Mouse (Mus musculus): ENCODE measurements at regions not wholly inside any gene's neighbourhood (a gene's known extent, or its start where the extent isn't known, plus 50 kb on each side); places are given as distances from the start of the nearest gene placed in this dataset.

GRCm38 (mm10) chr2:117807121-117807520, 304.6 kb upstream of the Thbs1 start:
- in situ Hi-C loops (cut with MboI, MseI) = no loop called here

GRCm38 (mm10) chr2:117811506-117811905, 300.2 kb upstream of the Thbs1 start:
- in situ Hi-C loops (cut with MboI, MseI) = no loop called here

- in situ Hi-C loops (cut with MboI, MseI) = no loop called here
Observed at GRCm38 (mm10) chr2:117811931-117812330, 299.7 kb upstream of the Thbs1 start.

GRCm38 (mm10) chr2:117819701-117820225, 291.9 kb upstream of the Thbs1 start:
- in situ Hi-C loops (cut with MboI, MseI) = loop anchor here (10.0 kb wide), 1 partner anchor 945 kb away; the partner anchor contains the start of gene Ccdc9b

GRCm38 (mm10) chr2:117820708-117821107, 291.0 kb upstream of the Thbs1 start:
- in situ Hi-C loops (cut with MboI, MseI) = loop anchor here (10.0 kb wide), 1 partner anchor 944 kb away; the partner anchor contains the start of gene Ccdc9b

GRCm38 (mm10) chr2:117825088-117825487, 286.6 kb upstream of the Thbs1 start:
- in situ Hi-C loops (cut with MboI, MseI) = loop anchor here (10.0 kb wide), 1 partner anchor 940 kb away; the partner anchor contains the start of gene Ccdc9b

GRCm38 (mm10) chr2:117827278-117827677, 284.4 kb upstream of the Thbs1 start:
- in situ Hi-C loops (cut with MboI, MseI) = loop anchor here (10.0 kb wide), 1 partner anchor 938 kb away; the partner anchor contains the start of gene Ccdc9b

- in situ Hi-C loops (cut with MboI, MseI) = no loop called here
Observed at GRCm38 (mm10) chr2:117838387-117838786, 273.3 kb upstream of the Thbs1 start.

- in situ Hi-C loops (cut with MboI, MseI) = no loop called here
Observed at GRCm38 (mm10) chr2:117840406-117840805, 271.3 kb upstream of the Thbs1 start.

- in situ Hi-C loops (cut with MboI, MseI) = no loop called here
Observed at GRCm38 (mm10) chr2:117842309-117842986, 269.2 kb upstream of the Thbs1 start.

- in situ Hi-C loops (cut with MboI, MseI) = no loop called here
Observed at GRCm38 (mm10) chr2:117852442-117852841, 259.2 kb upstream of the Thbs1 start.

GRCm38 (mm10) chr2:117862301-117862700, 249.4 kb upstream of the Thbs1 start:
- in situ Hi-C loops (cut with MboI, MseI) = no loop called here

GRCm38 (mm10) chr2:117865119-117865518, 246.6 kb upstream of the Thbs1 start:
- in situ Hi-C loops (cut with MboI, MseI) = no loop called here

GRCm38 (mm10) chr2:117866946-117867345, 244.7 kb upstream of the Thbs1 start:
- in situ Hi-C loops (cut with MboI, MseI) = no loop called here

GRCm38 (mm10) chr2:117867409-117867808, 244.3 kb upstream of the Thbs1 start:
- in situ Hi-C loops (cut with MboI, MseI) = no loop called here

GRCm38 (mm10) chr2:117868857-117869256, 242.8 kb upstream of the Thbs1 start:
- in situ Hi-C loops (cut with MboI, MseI) = no loop called here

GRCm38 (mm10) chr2:117871507-117872282, 240.0 kb upstream of the Thbs1 start:
- in situ Hi-C loops (cut with MboI, MseI) = no loop called here

GRCm38 (mm10) chr2:117877816-117878215, 233.9 kb upstream of the Thbs1 start:
- in situ Hi-C loops (cut with MboI, MseI) = no loop called here

- in situ Hi-C loops (cut with MboI, MseI) = no loop called here
Observed at GRCm38 (mm10) chr2:117882136-117882535, 229.5 kb upstream of the Thbs1 start.

- in situ Hi-C loops (cut with MboI, MseI) = no loop called here
Observed at GRCm38 (mm10) chr2:117882890-117883289, 228.8 kb upstream of the Thbs1 start.

- in situ Hi-C loops (cut with MboI, MseI) = no loop called here
Observed at GRCm38 (mm10) chr2:117886516-117886915, 225.2 kb upstream of the Thbs1 start.

- in situ Hi-C loops (cut with MboI, MseI) = no loop called here
Observed at GRCm38 (mm10) chr2:117901311-117901710, 210.4 kb upstream of the Thbs1 start.

Data from regulatory T cell (primary cell).